Mouse (Mus musculus): ENCODE data around the gene Gm49352. TPM values are rescaled to one million over a fixed set of nuclear protein-coding genes. Genes with fewer than 3 reads are reported as not detected.
"Not testable (repeated sequence)": the region's sequence is repeated elsewhere in the genome, so short reads cannot be mapped to it uniquely, and the experiment has no call there.

Gm49352 gene
- polyA plus RNA-seq (2012; rRNA removed): not detected in 2 replicates

DNA sequence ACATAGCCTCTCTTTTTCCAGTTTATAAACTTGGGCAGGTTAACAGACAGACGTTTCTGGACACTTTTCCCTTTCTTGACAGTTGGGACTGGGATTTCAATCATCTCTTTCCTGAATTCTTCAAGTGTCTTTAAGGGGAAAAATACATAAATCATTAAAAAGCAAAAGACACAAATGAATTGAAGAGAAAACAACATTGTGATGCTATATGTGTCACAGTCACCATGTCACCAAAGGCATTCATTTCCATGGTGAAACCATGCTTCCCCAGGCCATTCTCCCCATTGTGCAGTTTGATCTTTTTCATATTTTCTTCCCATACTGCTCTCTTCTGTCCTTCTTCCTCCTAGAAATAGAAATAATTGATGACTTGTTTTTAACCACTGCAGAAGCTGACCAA is at the start of gene Gm49352:
Gene Gm49352, minus strand, starts transcription at position 101 of the 400 bp plus-strand sequence.
- not testable (repeated sequence) for H3K36me3 ChIP-seq (ENCODE audit: control insufficient read depth, insufficient read depth, low read length)
- WGBS: 19% methylated on average over 1 of the region's 1 CpGs

DNA sequence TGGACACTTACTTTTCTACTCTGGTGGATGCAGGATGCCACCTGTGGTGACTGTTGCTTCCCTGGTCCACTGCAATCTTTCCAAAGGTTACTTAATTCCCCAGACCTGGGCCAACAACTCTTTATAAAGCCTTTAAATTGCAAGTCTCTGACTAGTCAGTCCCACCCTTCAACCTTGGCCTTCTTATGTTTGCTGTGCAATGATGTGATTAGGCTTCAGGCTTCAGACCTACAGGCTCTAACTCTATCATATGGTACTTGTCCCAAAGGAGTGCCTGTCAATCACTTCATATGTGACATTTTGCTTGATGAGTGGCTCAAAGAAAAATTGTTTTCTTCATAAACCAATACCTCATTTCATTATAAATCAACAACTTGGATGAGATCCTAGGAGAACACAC is 2.1 kb upstream of the Gm49352 start, which contains the start of gene Cts3:
Gene Cts3, minus strand, starts transcription at position 101 of the 400 bp plus-strand sequence.
- no peaks in the 10 kb centered on the region for H3K36me3 ChIP-seq (ENCODE audit: control insufficient read depth, insufficient read depth, low read length)

More for the DNA sequence above, at the start of gene Gm49352:
- DNase-seq; H3K27me3 ChIP-seq (ENCODE audit: control insufficient read depth, insufficient read depth, low read length); H3K4me1 ChIP-seq (replicated peaks; ENCODE audit: control insufficient read depth, insufficient read depth, low read length); H3K4me3 ChIP-seq (ENCODE audit: control insufficient read depth, insufficient read depth, low read length); H3K27ac ChIP-seq (ENCODE audit: control insufficient read depth, insufficient read depth, low read length): not testable (repeated sequence)

DNA sequence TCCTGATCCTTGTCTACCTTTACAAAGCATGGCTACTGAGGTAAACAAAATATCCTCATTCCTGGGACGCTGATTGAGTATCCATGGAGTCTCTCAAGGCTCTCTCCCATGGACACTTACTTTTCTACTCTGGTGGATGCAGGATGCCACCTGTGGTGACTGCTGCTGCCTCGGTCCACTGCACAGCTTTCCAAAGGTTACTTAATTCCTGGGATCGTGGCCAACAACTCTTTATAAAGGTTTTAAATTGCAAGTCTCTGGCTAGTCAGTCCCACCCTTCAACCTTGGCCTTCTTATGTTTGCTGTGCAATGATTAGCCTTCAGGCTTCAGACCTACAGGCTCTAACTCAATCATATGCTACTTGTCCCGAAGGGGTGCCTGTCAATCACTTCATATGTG is 26.3 kb downstream of the Gm49352 start, which contains the start of gene Ctsm:
Gene Ctsm, minus strand, starts transcription at position 209 of the 400 bp plus-strand sequence.
- H3K27me3 ChIP-seq (ENCODE audit: control insufficient read depth, insufficient read depth, low read length): no peaks in the 10 kb centered on the region
- no peak for DNase-seq
- WGBS: 70% methylated on average over 4 of the region's 4 CpGs

More for the DNA sequence above, 2.1 kb upstream of the Gm49352 start, which contains the start of gene Cts3:
- H3K27me3 ChIP-seq (ENCODE audit: control insufficient read depth, insufficient read depth, low read length): no peaks in the 10 kb centered on the region
- no peak within 1 kb of the TSS for H3K27ac ChIP-seq (ENCODE audit: control insufficient read depth, insufficient read depth, low read length)
- H3K4me1 ChIP-seq (replicated peaks; ENCODE audit: control insufficient read depth, insufficient read depth, low read length): no peaks in the 10 kb centered on the region
- DNase-seq: no peak
- no peak for TF ChIP-seq CTCF (IDR thresholded peaks at IDR 0.05; ENCODE audit: borderline replicate concordance, control insufficient read depth, extremely low read depth, insufficient read depth, low read length, poor library complexity)
- H3K4me3 ChIP-seq (ENCODE audit: control insufficient read depth, insufficient read depth, low read length): no peak within 1 kb of the TSS

More for the DNA sequence above, 26.3 kb downstream of the Gm49352 start, which contains the start of gene Ctsm:
- Histone ChIP-seq H3K27ac (ENCODE audit: control insufficient read depth, insufficient read depth, low read length) (no peak within 1 kb of the TSS), H3K4me1 (replicated peaks; ENCODE audit: control insufficient read depth, insufficient read depth, low read length) (no peaks in the 10 kb centered on the region), H3K36me3 (ENCODE audit: control insufficient read depth, insufficient read depth, low read length) (no peaks in the 10 kb centered on the region), H3K4me3 (ENCODE audit: control insufficient read depth, insufficient read depth, low read length) (no peak within 1 kb of the TSS)
- TF ChIP-seq POLR2A (IDR thresholded peaks at IDR 0.05; ENCODE audit: control insufficient read depth, extremely low read depth, insufficient read depth, low read length, poor library complexity): no peak
- TF ChIP-seq CTCF (IDR thresholded peaks at IDR 0.05; ENCODE audit: borderline replicate concordance, control insufficient read depth, extremely low read depth, insufficient read depth, low read length, poor library complexity): no peak

Other genes starting within 250 kb of the Gm49352 start
- gene Cts7, start 210.0 kb downstream of the Gm49352 start, polyA plus RNA-seq (2012; rRNA removed): not detected in 2 replicates
- gene Ctsm, start 26.3 kb downstream of the Gm49352 start, polyA plus RNA-seq (2012; rRNA removed): not detected in 2 replicates
- not detected in 2 replicates for gene Cts3, start 2.0 kb upstream of the Gm49352 start, polyA plus RNA-seq (2012; rRNA removed)

All from thymus, adult 2 months (tissue).